Mouse (Mus musculus) olfactory bulb, adult 2 months (tissue): ENCODE data around the gene Sema5a.

Experiments used
- CTCF ChIP-seq: fragments of 200-500 bp; IDR thresholded peaks from 2 replicates; pipeline ENCODE4 v1.5.1; 2012; ENCODE audit warnings: low read depth, mild to moderate bottlenecking, low read length, moderate library complexity; ENCODE audit not compliant: insufficient read depth
- POLR2A ChIP-seq: fragments of 200-500 bp; IDR thresholded peaks from 2 replicates; pipeline ENCODE4 v1.6.1; 2012; ENCODE audit warnings: mild to moderate bottlenecking, low read depth, low read length, moderate library complexity; ENCODE audit not compliant: insufficient read depth

DNA sequence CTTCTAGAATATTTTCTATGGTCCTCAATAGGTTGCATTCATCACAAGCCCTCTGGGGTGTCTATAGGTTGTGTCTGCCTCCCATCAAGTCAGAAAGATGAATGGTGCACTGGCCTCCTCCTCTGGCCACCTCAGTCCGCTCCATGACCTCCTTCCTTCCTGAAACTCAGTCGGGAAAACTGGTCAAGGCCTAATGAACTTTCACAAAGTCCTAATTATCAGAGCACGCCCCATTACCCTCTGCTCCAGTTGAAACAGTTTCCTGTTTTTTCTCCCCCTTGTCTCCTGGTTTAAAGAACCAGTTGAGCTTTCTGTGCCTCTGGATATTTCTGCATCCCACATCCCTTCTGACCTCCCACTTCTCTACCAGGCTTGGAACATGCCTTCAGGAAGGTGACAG, 300.8 kb downstream of the Sema5a start:
- TF ChIP-seq CTCF, result no peak
- TF ChIP-seq POLR2A, result no peak
